Mouse (Mus musculus) gastrocnemius, postnatal 36 days (tissue): ENCODE data around the gene Fggy. TPM values are rescaled to one million over a fixed set of nuclear protein-coding genes. Genes with fewer than 3 reads are reported as not detected.

Experiments used
- DNase-seq, 2 experiments: peaks; one replicate each; pipeline ENCODE4 v3.0.0; 2022
- intact Hi-C: fragments of 180-260 bp; cut with DNase I; formaldehyde crosslinking; loops from one replicate; pipeline ENCODE4 v1.15.1; 2025
- total RNA-seq, 2 experiments: library from RNA; stranded (reverse); gene quantifications; 2 replicates each; pipeline ENCODE4 v1.2.3; 2021

The Fggy gene
- total RNA-seq, 2 experiments from 2014 or later, result 7.6 to 8.2 TPM

DNA sequence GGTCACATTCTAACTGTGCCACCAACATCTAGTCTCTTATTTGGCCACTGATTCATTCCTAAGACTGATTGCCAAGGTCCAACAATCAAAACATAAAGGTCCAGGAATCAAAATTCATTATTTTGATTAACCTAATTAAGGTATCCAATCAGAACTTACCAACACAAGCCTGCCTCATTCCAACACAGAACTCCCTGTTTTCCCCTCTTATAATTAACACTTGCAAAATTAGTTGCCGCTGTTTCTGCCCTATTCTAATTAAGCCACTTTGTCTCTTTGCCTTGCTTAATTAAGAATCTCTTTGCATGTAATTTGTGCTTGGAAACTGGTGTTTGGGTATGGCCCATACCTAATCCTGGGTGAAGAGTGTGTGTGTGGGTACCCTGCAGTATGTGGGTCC lies 372.6 kb downstream of the Fggy start:
- intact Hi-C loops, result no loop called here
- DNase-seq, result no peak

DNA sequence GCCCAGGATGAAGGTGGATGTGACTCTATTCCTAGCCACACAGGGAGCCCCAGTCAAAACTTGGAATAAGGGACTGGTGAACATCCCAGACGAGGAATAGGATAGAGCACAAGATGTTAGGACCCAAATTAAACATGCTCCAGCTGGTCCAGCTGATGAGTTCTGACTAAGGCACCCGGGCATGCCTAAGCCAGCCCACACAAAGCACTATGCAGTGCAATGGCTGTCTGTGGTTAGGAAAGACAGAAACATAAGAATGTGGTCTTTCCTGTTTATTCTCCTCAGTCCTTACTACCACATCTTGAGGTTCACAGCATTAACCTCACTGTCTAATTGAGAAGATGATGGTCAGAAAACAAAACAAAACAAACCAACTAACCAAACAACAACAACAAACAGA lies 374.0 kb downstream of the Fggy start:
- no peak for DNase-seq
- intact Hi-C loops, result no loop called here

DNA sequence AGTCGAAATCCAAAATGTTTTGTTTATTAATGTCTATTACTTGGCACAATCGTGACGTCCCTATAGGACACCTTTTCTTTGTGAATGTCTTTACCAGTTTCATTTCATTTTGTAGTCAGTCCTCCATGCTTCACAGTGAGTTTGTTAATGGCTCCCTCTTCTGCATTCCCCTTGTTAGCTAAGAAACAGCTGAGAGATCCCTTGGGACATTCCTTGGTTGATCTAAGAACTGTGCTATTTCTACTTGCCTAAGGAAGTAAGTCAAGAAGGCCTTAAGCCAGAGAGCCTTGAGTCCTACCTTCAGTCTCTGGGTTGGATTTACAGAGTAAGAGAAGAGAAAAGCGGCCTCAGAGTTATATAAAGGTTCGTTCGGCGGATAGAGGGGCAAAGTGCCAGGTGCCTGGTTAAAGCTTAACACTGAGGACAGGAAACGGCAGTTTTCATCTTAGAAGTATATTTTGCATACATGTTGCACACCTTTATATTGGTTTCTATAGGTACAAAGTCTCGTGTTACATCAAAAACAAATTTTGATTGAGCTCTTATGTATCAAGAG lies 376.6 kb downstream of the Fggy start:
- no peak for DNase-seq
- intact Hi-C loops, result no loop called here

DNA sequence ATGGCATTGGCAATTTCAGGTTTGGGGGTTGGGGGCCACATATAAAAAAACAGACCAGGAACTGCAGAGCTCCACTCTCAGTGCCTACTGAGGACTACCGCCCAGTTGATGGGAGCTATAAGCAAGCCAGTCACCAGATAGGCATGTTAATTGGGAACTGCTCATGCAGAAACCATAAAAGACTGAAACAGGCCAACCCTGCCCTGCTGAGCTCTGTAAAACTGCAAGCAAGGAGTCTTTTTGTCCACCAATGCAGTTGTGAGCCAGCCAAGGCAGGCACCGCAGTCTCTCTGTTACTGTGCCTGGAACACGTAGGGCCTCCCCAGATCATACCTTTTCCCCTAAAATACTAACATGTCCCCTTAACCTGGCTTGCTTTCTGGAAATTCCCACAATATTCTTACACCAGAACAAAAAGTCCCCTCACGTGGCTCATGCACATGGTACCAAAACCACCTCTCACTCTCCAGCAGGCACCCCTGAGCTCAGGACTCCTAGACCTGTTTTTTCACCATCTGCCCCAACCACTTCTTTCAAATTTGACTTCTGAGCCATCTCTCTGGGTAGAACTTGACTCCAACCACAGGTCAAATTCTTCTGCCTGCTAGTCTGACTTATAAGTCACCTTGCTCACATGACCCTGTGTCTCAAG lies 377.2 kb downstream of the Fggy start:
- no peak for DNase-seq
- intact Hi-C loops, result no loop called here

DNA sequence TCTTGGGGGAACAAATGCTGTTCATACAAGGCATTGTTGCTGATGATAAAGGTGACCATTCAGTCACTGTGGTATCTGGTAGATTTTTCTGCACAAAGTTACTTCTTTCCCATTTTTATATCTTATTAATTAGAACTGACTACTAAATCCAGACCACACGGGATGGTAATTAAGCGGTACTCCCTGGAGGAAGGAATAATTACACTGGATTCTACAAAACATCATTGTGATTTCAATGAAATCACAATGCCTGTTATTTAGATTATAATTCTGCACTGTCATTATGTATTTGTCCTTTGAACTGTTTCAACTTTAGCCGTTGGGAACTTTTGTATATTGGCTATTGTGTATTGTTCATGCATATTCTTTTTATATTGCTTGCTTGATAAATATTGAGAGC lies 381.4 kb downstream of the Fggy start:
- DNase-seq, result no peak
- intact Hi-C loops, result no loop called here

DNA sequence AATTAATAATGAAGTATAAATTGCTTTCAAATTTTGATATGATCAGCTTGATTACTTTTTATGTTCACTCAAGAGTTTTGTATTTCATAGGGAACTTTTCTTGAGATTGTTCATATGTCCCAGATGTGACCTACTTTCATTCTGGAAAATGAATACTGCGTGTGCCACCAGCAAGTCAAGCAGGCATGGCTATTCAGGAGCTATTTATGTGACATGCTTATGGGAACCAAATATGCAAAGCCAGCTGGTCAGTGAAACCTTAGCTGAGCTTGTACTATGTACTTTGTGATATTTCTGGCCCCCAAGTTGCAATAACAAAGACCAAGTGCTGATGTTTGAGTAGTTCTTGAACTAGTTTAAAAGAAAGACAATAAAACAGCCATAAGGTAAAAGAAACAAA lies 390.6 kb downstream of the Fggy start:
- no peak for DNase-seq
- intact Hi-C loops, result no loop called here

DNA sequence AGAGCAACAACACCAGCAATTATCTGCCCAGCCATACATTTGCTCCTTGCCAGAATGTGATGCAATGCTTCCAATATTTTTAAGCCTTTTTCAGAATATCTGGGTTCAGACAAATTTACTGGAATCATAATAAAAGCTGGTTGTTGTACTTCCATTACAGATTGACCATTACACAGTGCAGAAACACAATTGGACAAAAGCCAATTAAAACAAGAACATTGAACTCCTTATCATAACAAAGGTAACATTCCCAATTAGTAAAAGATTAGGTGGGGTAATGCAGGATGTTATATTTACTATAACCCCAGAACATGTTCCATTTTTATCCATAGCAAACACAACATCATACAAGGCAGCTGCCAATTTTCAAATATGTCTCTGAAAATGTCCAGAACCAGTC lies 396.0 kb downstream of the Fggy start:
- intact Hi-C loops, result no loop called here

DNA sequence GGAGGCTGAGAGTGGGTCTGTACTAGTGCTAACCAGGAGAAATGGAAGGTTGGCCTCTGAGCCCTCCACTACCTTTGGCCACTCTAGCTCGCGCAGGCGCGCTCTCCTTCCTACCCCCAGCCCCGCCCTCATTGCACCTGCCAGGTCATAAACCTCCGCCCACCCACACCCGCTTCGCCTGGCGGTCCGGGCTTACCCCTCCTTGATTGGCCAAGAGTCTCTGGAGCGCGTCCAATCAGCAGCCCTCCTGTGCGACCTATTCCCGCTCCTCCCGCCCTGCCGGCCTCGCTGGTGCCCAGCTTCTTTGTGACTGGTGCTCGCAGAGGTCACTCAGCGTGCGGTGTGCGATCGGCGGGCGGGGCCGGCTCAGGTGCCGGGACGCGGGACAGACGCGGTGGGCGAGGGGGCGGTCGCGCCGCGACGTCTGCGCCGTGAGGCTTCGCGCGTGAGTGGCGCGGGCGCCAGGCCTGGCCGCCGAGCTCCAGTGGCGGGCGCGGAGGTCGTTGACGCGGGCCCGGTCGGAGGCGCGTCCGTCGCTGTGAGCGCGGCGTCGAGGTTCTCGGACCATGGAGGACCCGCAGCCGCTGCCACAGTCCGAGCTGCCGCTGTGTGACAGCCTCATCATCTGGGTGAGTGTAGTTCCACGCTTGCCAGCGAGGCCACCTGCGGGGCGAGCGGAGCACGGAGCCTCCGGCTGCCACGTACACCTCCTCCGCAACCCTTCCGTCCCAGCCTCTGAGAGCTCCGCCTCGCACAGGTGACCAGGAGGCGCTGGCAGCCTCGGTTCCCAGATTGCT lies 409.8 kb downstream of the Fggy start, which contains the start of gene Hook1:
Gene Hook1 (plus strand): TSS at position 313 of the 797 bp plus-strand sequence.
- DNase-seq, result peak; percentile 54 to 79
- intact Hi-C loops, result no loop called here

More for the DNA sequence above, 396.0 kb downstream of the Fggy start:
- no peak for DNase-seq
